Mouse (Mus musculus): ENCODE data around the gene Clpb. TPM values are rescaled to one million over a fixed set of nuclear protein-coding genes. Genes with fewer than 3 reads are reported as not detected.

Clpb gene
- polyA plus RNA-seq, 1 experiment from 2014 or later: 34.6 TPM

- no peaks in the 10 kb centered on the region for H3K4me1 ChIP-seq (replicated peaks; ENCODE audit: insufficient read depth, low read length)
- WGBS: 46% methylated on average over 14 of the region's 14 CpGs
- no peak overlapping the region for H3K4me3 ChIP-seq (replicated peaks; ENCODE audit: low read depth, low read length)
- no peaks in the 10 kb centered on the region for H3K36me3 ChIP-seq (ENCODE audit: insufficient read depth, low read length)
- no peak overlapping the region for H3K27ac ChIP-seq
- ATAC-seq (replicated peaks; ENCODE audit: low FRiP score, low read depth) (peak; percentile 80), DNase-seq (ENCODE audit: low spot score) (peak; percentile 65)
- no peaks in the 10 kb centered on the region for H3K9me3 ChIP-seq (replicated peaks; ENCODE audit: low read length)
- TF ChIP-seq CTCF (IDR thresholded peaks at IDR 0.05; ENCODE audit: low read depth): no peak
- H3K9ac ChIP-seq (ENCODE audit: low read depth, low read length): no peak overlapping the region
- no peaks in the 10 kb centered on the region for H3K27me3 ChIP-seq (ENCODE audit: insufficient read depth, low read length)
- H3K4me2 ChIP-seq (ENCODE audit: low read length): no peak overlapping the region
Measured at GRCm38 (mm10) chr7:101692446-101692845, 29.0 kb downstream of the Clpb start.

GRCm38 (mm10) chr7:101695483-101695882 lies 32.0 kb downstream of the Clpb start:
- Histone ChIP-seq H3K4me3 (replicated peaks; ENCODE audit: low read depth, low read length) (no peak overlapping the region), H3K9ac (ENCODE audit: low read depth, low read length) (no peak overlapping the region), H3K4me1 (replicated peaks; ENCODE audit: insufficient read depth, low read length) (no peaks in the 10 kb centered on the region), H3K4me2 (ENCODE audit: low read length) (no peak overlapping the region), H3K27me3 (ENCODE audit: insufficient read depth, low read length) (no peaks in the 10 kb centered on the region), H3K36me3 (ENCODE audit: insufficient read depth, low read length) (no peaks in the 10 kb centered on the region), H3K9me3 (replicated peaks; ENCODE audit: low read length) (no peaks in the 10 kb centered on the region), H3K27ac (no peak overlapping the region)
- no peak for DNase-seq (ENCODE audit: low spot score)
- TF ChIP-seq CTCF (IDR thresholded peaks at IDR 0.05; ENCODE audit: low read depth): no peak
- no peak for ATAC-seq (replicated peaks; ENCODE audit: low FRiP score, low read depth)
- 65% methylated on average over 5 of the region's 5 CpGs for WGBS

- Histone ChIP-seq H3K27ac (no peak overlapping the region), H3K9me3 (replicated peaks; ENCODE audit: low read length) (no peaks in the 10 kb centered on the region), H3K4me1 (replicated peaks; ENCODE audit: insufficient read depth, low read length) (no peaks in the 10 kb centered on the region), H3K4me3 (replicated peaks; ENCODE audit: low read depth, low read length) (no peak overlapping the region), H3K36me3 (ENCODE audit: insufficient read depth, low read length) (no peaks in the 10 kb centered on the region), H3K4me2 (ENCODE audit: low read length) (no peak overlapping the region), H3K27me3 (ENCODE audit: insufficient read depth, low read length) (no peaks in the 10 kb centered on the region), H3K9ac (ENCODE audit: low read depth, low read length) (no peak overlapping the region)
- TF ChIP-seq CTCF (IDR thresholded peaks at IDR 0.05; ENCODE audit: low read depth): no peak
- ATAC-seq (replicated peaks; ENCODE audit: low FRiP score, low read depth): no peak
- DNase-seq (ENCODE audit: low spot score): no peak
- 87% methylated on average over 10 of the region's 10 CpGs for WGBS
Measured at GRCm38 (mm10) chr7:101696931-101697723, 33.7 kb downstream of the Clpb start.

GRCm38 (mm10) chr7:101700296-101700695 lies 36.9 kb downstream of the Clpb start:
- DNase-seq (ENCODE audit: low spot score) (no peak), ATAC-seq (replicated peaks; ENCODE audit: low FRiP score, low read depth) (no peak)
- Histone ChIP-seq H3K9ac (ENCODE audit: low read depth, low read length) (no peak overlapping the region), H3K27me3 (ENCODE audit: insufficient read depth, low read length) (no peaks in the 10 kb centered on the region), H3K27ac (no peak overlapping the region), H3K4me1 (replicated peaks; ENCODE audit: insufficient read depth, low read length) (no peaks in the 10 kb centered on the region), H3K36me3 (ENCODE audit: insufficient read depth, low read length) (no peaks in the 10 kb centered on the region), H3K4me3 (replicated peaks; ENCODE audit: low read depth, low read length) (no peak overlapping the region), H3K4me2 (ENCODE audit: low read length) (no peak overlapping the region), H3K9me3 (replicated peaks; ENCODE audit: low read length) (no peaks in the 10 kb centered on the region)
- no peak for TF ChIP-seq CTCF (IDR thresholded peaks at IDR 0.05; ENCODE audit: low read depth)
- 58% methylated on average over 3 of the region's 3 CpGs for WGBS

DNA sequence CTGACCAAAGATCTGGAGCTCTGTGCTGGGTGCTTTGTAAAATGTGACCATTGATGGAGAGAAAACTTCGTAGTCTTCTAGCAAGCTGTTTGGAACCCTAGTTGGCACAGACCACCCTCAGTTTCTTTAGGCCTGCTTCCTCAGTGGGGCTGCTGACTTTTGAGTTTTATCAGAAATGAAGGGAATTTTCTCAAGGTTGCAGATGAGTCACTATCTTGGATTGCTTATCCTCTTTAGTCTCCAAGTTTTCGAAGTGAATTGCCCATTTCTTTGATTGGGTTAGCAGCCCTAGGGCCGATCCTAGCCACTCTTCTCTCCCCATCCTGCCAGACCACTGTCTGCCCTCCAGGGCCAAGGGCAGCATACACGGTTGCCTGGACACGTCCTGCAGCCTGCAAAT lies 39.3 kb downstream of the Clpb start:
- H3K27ac ChIP-seq: no peak overlapping the region
- ATAC-seq (replicated peaks; ENCODE audit: low FRiP score, low read depth): no peak
- H3K27me3 ChIP-seq (ENCODE audit: insufficient read depth, low read length): no peaks in the 10 kb centered on the region
- no peak overlapping the region for H3K9ac ChIP-seq (ENCODE audit: low read depth, low read length)
- H3K9me3 ChIP-seq (replicated peaks; ENCODE audit: low read length): no peaks in the 10 kb centered on the region
- H3K4me3 ChIP-seq (replicated peaks; ENCODE audit: low read depth, low read length): no peak overlapping the region
- DNase-seq (ENCODE audit: low spot score): no peak
- no peak for TF ChIP-seq CTCF (IDR thresholded peaks at IDR 0.05; ENCODE audit: low read depth)
- no peaks in the 10 kb centered on the region for H3K4me1 ChIP-seq (replicated peaks; ENCODE audit: insufficient read depth, low read length)
- 73% methylated on average over 5 of the region's 5 CpGs for WGBS
- H3K36me3 ChIP-seq (ENCODE audit: insufficient read depth, low read length): no peaks in the 10 kb centered on the region
- no peak overlapping the region for H3K4me2 ChIP-seq (ENCODE audit: low read length)

GRCm38 (mm10) chr7:101709586-101709985 lies 46.2 kb downstream of the Clpb start:
- no peak for ATAC-seq (replicated peaks; ENCODE audit: low FRiP score, low read depth)
- Histone ChIP-seq H3K27ac (no peak overlapping the region), H3K27me3 (ENCODE audit: insufficient read depth, low read length) (no peaks in the 10 kb centered on the region), H3K36me3 (ENCODE audit: insufficient read depth, low read length) (no peaks in the 10 kb centered on the region), H3K4me1 (replicated peaks; ENCODE audit: insufficient read depth, low read length) (no peaks in the 10 kb centered on the region), H3K9me3 (replicated peaks; ENCODE audit: low read length) (no peaks in the 10 kb centered on the region), H3K4me2 (ENCODE audit: low read length) (no peak overlapping the region), H3K9ac (ENCODE audit: low read depth, low read length) (no peak overlapping the region), H3K4me3 (replicated peaks; ENCODE audit: low read depth, low read length) (no peak overlapping the region)
- no peak for TF ChIP-seq CTCF (IDR thresholded peaks at IDR 0.05; ENCODE audit: low read depth)
- no peak for DNase-seq (ENCODE audit: low spot score)
- WGBS: 95% methylated on average over 3 of the region's 3 CpGs

Data from kidney, postnatal 0 days (tissue).